Mouse (Mus musculus) limb, embryonic 10.5 days (tissue): ENCODE measurements around the gene Fgd6. TPM values are rescaled to one million over a fixed set of nuclear protein-coding genes. Genes with fewer than 3 reads are reported as not detected.

Experiments
- DNase-seq: peaks from one replicate; pipeline ENCODE4 v3.0.0-alpha.2; 2017; ENCODE audit warnings: low spot score
- H3K27ac ChIP-seq: fragments of 300-500 bp; sonication (generic); 2 replicates; pipeline ENCODE4 v1.5.1; 2016; ENCODE audit warnings: mild to moderate bottlenecking
- H3K27me3 ChIP-seq: fragments of 300-500 bp; sonication (generic); 2 replicates; pipeline ENCODE4 v1.6.1; 2016; ENCODE audit warnings: low read depth, mild to moderate bottlenecking; ENCODE audit not compliant: poor library complexity, severe bottlenecking
- H3K36me3 ChIP-seq: fragments of 300-500 bp; sonication (generic); 2 replicates; pipeline ENCODE4 v1.6.1; 2016; ENCODE audit warnings: mild to moderate bottlenecking, moderate library complexity
- H3K4me1 ChIP-seq: fragments of 300-500 bp; sonication (generic); 2 replicates; pipeline ENCODE4 v1.6.1; 2016
- H3K4me3 ChIP-seq: fragments of 300-500 bp; sonication (generic); 2 replicates; pipeline ENCODE4 v1.5.1; 2016; ENCODE audit warnings: mild to moderate bottlenecking, moderate library complexity
- H3K9me3 ChIP-seq: fragments of 300-500 bp; sonication (generic); replicated peaks from 2 replicates; pipeline ENCODE4 v1.6.1; 2016; ENCODE audit warnings: mild to moderate bottlenecking
- WGBS: fragments of 180-500 bp; shearing (Covaris S2); methylation state at CpG from one replicate; pipeline ENCODE4 v1.1.7; 2016; 5-methylcytosine and 5-hydroxymethylcytosine counted together
- polyA plus RNA-seq: library from polyadenylated mRNA; unstranded; fragments of >200 nt; fragmentation: Nextera tagmentation; extraction: Ambion mirVana; gene quantifications from 2 replicates; pipeline ENCODE4 v1.2.1, GENCODE M21; 2016

Fgd6 gene
- polyA plus RNA-seq, 1 experiment from 2014 or later, result 4.5 TPM

DNA sequence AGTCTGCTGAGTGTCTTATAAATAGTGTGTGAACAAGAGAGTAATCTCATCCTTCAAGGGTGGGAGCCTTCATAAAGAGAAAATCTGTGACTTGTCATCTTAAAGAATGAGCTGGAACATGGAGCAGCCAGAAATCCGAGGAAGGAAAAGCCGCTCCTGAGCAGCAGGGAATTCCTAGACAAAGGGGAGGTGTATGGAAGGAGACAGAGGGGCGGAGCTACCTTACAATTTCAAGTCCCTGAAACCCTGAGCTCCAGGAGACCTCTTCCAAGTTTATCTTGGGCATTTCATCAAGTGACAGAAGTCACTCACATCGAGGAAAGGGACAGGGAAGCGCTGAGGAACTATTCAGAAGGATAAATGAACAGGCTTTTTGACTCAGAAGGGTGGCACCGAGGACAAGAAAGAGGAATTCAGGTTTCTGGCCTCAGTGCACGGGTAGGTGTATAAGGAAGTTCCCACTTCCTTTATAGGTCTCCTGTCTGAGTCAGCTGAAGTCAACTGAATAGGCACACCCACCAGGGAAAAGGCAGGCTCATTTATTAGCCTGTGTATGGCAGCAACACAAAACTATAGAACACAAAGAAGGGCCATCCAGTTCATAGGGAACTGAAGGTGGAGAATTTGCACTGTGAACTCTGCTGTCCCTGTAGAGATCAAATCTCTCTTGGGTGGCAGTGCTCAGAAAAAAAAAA is 46.4 kb downstream of the Fgd6 start:
- Histone ChIP-seq H3K27ac (no peak overlapping the region; the same call in 1 of the 2 replicates), H3K4me3 (no peak overlapping the region), H3K27me3 (no peaks in the 10 kb centered on the region), H3K9me3 (no peaks in the 10 kb centered on the region), H3K36me3 (no peaks in the 10 kb centered on the region), H3K4me1 (peaks cover 12% of the 10 kb centered on the region)
- 65% methylated on average over 7 of the region's 7 CpGs for WGBS
- no peak for DNase-seq

DNA sequence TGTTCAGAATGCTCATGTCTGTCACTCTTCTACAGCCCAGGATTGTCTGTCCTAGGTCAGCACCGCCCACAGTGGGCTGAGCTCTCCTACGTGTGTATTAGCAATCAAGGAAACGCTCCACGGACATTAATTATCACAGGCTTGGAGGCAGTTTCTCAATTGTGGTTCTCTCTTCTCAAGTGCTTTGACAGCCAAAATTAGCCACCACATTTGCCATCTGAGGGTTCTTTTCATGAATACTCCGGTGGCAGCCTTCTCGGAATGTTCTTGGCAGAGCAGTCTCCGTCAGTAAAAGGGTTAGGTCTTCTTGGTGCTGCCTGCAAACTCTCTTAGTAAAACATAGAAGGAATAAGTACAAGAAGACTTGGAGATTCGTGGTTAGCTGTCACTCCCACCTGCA is 50.5 kb downstream of the Fgd6 start:
- H3K4me3 ChIP-seq, result no peak overlapping the region
- H3K27ac ChIP-seq, result no peak overlapping the region
- peaks cover 5% of the 10 kb centered on the region; the same call in 1 of the 2 replicates for H3K4me1 ChIP-seq
- peaks cover 12% of the 10 kb centered on the region for H3K36me3 ChIP-seq
- 91% methylated on average over 8 of the region's 8 CpGs for WGBS
- no peaks in the 10 kb centered on the region for H3K9me3 ChIP-seq
- no peak for DNase-seq
- H3K27me3 ChIP-seq, result no peaks in the 10 kb centered on the region

DNA sequence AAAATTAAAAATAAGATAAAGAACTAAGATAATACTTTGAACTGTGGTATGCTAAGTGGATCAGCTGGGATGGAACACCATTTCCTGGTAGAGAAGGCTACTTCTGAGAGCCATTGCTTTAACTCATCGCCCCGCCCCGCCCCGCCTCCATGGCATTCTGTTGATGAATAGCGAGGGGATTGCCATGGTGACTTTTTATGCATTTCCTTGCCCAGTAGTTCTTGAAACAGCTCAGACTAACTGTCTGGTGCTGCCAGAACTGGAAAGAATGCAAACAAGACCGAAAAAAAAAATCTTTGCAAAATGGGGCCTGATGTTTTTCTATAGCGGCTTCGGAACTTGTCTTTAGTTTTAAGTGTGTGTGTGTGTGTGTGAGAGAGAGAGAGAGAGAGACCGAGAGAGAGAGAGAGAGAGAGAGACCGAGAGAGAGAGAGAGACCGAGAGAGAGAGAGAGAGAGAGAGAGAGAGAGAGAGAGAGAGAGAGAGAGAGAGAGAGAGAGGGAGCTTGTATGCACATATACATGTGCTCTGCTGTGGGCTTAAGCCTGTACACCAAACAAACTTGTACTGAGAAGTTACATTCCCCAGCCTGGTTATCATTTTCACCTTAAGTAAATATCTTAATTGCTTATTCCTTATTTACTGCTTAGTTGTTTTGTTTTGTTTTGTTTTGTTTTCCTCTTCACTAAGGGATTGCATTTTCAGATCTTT is 51.7 kb downstream of the Fgd6 start:
- no peak for DNase-seq
- 84% methylated on average over 9 of the region's 11 CpGs for WGBS
- H3K27ac ChIP-seq, result no peak overlapping the region
- H3K36me3 ChIP-seq, result peaks cover 24% of the 10 kb centered on the region
- H3K27me3 ChIP-seq, result no peaks in the 10 kb centered on the region
- no peaks in the 10 kb centered on the region for H3K4me1 ChIP-seq
- no peaks in the 10 kb centered on the region for H3K9me3 ChIP-seq
- H3K4me3 ChIP-seq, result no peak overlapping the region

DNA sequence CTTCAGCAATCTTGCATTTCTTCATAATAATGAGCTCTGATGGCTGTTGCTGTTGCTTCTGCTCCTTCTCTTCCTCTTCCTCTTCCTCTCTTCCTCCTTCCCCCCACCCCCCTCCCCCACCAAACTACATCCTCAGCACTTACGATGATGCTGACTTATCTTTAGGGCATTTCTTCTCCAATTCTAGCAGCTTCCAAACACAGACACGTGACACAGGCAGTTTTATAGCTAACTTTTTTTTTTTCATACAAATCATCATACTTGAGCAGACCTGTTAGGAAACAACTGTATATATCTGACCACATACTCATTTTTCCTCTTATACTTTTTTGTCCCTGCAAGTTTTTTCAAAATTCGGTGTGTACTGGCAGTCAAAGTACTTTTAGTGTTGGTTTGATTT is 54.2 kb downstream of the Fgd6 start:
- H3K4me1 ChIP-seq, result no peaks in the 10 kb centered on the region
- peaks cover 25% of the 10 kb centered on the region for H3K36me3 ChIP-seq
- WGBS, result 89% methylated on average over 3 of the region's 3 CpGs
- H3K27ac ChIP-seq, result no peak overlapping the region
- H3K9me3 ChIP-seq, result no peaks in the 10 kb centered on the region
- H3K4me3 ChIP-seq, result no peak overlapping the region
- no peak for DNase-seq
- H3K27me3 ChIP-seq, result no peaks in the 10 kb centered on the region

DNA sequence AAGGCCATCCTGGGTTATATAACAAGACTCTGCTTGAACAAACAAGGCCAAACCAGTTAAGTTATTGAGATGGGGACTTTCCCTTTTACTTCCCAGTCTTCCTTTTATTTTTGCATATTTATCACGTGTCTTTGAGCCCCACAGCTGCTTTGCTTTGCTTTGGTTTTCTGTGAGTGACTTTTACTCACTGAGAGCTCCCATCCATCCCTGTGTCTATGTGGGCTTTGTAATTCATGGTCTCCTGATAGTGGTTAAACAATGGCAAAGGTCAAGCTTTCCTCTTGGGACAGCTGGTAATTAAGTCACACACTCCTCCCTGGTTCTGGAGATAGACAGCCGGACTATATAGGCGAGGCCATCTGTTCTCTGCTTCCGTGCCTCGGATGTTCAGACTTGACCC is 57.7 kb downstream of the Fgd6 start:
- H3K4me1 ChIP-seq, result 0 out of 2 replicates have a peak, but pooled peaks cover 5% of the 10 kb centered on the region
- WGBS, result 65% methylated on average over 5 of the region's 5 CpGs
- H3K9me3 ChIP-seq, result no peaks in the 10 kb centered on the region
- no peak for DNase-seq
- peaks cover 25% of the 10 kb centered on the region for H3K36me3 ChIP-seq
- no peaks in the 10 kb centered on the region for H3K27me3 ChIP-seq
- H3K27ac ChIP-seq, result no peak overlapping the region
- H3K4me3 ChIP-seq, result no peak overlapping the region

DNA sequence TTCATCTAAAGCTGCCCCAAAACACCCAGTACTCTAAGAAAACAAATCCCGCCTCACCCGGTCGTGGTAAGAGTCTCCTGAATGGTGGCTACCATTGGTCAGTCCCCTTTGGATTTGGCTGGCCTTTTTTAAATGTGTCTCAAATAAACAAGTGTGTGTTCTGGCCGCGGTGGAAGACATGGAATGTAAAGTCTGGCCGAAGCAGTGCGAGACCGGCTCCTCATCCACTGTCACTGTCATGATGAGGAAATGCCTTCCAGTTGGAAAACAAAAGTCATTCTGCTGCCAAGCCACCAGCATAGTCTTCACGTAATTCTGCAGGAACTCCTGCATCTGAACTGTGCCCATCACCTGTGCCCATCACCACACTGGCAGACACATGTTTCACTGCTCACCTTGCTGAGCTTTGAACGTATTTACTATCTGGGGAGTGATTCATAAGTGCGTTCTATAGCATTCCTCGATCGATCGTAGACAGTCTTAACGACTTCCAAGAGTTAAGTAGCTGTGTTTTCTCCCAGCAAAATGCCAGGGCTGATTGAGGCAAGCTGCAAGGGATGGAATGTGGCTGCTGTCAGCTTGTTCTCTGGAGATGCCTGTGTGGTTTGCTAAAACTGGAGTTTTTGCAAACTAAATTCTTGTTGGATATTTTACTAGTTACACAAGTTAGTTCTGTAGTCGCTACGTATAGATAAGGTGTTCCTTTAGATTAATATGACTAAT is 60.1 kb downstream of the Fgd6 start:
- Histone ChIP-seq H3K27ac (no peak overlapping the region), H3K9me3 (no peaks in the 10 kb centered on the region), H3K36me3 (peaks cover 23% of the 10 kb centered on the region), H3K4me1 (0 out of 2 replicates have a peak, but pooled peaks cover 5% of the 10 kb centered on the region), H3K27me3 (no peaks in the 10 kb centered on the region), H3K4me3 (no peak overlapping the region)
- DNase-seq, result no peak
- 86% methylated on average over 17 of the region's 17 CpGs for WGBS

DNA sequence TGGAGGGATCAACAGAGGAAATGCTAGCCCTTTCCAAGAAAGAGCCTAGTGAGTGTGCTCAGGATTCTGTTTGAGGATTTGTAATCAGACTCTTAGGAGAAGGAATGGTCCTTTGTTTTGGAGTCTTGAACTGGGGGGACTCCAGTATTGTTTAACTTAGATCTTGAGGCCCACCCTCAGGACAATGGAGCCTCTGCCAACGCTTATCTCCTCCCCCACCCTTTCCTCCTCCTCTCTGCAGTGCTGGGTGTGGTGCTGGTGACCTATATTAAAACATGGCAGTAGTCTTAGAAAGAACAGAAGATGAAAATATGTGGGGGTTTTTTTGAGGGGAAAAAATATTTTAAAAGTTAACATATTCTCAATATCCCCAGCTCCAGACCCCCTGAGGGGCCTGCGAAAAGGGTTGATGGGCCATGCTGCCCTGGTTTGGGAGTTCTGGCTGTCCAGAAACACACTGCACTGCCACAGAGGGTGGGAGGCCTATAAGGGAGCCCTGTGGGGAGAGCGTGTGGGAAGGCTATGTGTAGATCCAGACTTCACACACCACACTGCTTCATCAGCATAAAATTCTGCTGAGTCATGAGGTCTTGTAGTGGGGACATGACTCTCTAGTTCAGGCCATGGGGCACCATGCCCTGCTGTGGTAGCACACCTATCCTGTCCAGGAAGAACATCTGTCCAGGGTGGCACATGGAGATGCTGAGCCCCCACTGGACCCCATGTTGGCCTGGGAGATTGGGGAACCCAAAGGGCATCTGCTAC is 61.5 kb downstream of the Fgd6 start:
- Histone ChIP-seq H3K36me3 (peaks cover 11% of the 10 kb centered on the region), H3K27ac (no peak overlapping the region), H3K9me3 (no peaks in the 10 kb centered on the region), H3K27me3 (no peaks in the 10 kb centered on the region), H3K4me1 (0 out of 2 replicates have a peak, but pooled peaks cover 5% of the 10 kb centered on the region), H3K4me3 (no peak overlapping the region)
- 93% methylated on average over 3 of the region's 3 CpGs for WGBS
- DNase-seq, result no peak

DNA sequence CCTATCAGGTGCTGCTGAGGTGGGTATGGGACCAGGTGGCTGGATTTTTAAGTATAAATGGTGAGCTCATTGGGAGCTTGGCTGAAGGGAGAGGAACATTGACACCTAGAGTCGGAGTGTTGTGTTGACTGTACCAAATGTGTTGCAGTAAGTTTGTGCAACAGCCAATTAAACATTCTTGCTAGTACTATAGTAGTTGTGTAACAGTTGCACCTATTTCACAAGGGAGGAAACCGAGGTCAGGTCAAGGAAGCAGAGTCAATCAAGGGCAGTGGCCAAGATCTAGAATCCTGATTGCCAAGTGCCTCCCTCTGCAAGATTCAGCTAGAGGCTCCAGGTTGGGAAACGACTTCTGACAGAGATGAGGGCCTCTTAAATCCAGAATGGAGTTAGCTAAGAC is 62.3 kb downstream of the Fgd6 start:
- DNase-seq, result no peak
- Histone ChIP-seq H3K27ac (no peak overlapping the region), H3K9me3 (no peaks in the 10 kb centered on the region), H3K36me3 (peaks cover 14% of the 10 kb centered on the region; the same call in 1 of the 2 replicates), H3K4me1 (0 out of 2 replicates have a peak, but pooled peaks cover 5% of the 10 kb centered on the region), H3K27me3 (no peaks in the 10 kb centered on the region), H3K4me3 (no peak overlapping the region)
- WGBS, result 94% methylated on average over 3 of the region's 3 CpGs

DNA sequence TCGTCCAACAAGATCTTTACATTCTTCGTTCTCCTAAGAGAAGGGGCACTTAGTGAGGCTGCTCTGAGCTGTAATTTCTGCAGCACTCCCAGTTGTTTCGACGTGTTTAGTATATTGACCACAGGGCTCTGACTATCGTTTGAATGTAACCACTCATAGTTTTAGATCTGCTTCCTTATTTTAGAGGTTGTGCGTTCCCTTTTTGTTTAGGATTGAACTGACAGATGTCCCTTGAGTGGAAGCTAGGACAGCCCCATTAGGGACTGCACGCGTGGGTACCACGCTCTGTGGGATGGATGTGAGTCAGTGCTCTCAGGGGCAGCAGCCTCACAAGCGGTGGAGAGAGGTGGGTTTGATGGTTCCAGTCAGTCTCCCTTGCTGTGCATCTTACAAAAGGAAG is 69.7 kb downstream of the Fgd6 start:
- WGBS, result 94% methylated on average over 10 of the region's 10 CpGs
- no peak for DNase-seq

DNA sequence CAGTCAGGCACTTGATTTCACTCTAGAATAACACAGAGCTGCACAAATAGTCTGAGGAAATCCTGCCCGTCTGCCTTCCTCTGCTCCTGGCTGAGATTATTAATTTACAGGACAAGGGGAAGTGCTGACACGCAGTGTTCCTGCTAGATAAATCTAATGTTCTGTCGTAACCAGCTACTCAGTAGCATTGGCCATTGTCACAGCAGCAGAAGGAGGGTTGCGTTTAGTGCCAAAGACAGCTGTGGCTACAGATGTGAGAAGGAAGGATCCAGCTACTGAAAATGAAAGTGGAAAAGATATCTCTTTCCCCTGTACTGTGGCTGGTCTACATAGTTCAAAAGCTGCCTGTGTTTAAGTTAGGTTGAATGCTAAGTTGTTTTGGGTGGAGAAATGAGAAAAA is 71.4 kb downstream of the Fgd6 start:
- no peaks in the 10 kb centered on the region for H3K9me3 ChIP-seq
- peaks cover 28% of the 10 kb centered on the region for H3K4me1 ChIP-seq
- H3K27ac ChIP-seq, result no peak overlapping the region
- H3K27me3 ChIP-seq, result no peaks in the 10 kb centered on the region
- DNase-seq, result no peak
- WGBS, result 83% methylated on average over 4 of the region's 4 CpGs
- no peak overlapping the region for H3K4me3 ChIP-seq
- peaks cover 28% of the 10 kb centered on the region for H3K36me3 ChIP-seq

More for the DNA sequence above, 69.7 kb downstream of the Fgd6 start:
- Histone ChIP-seq H3K36me3 (peaks cover 28% of the 10 kb centered on the region), H3K27ac (no peak overlapping the region), H3K9me3 (no peaks in the 10 kb centered on the region), H3K27me3 (no peaks in the 10 kb centered on the region), H3K4me3 (no peak overlapping the region), H3K4me1 (peaks cover 12% of the 10 kb centered on the region)

DNA sequence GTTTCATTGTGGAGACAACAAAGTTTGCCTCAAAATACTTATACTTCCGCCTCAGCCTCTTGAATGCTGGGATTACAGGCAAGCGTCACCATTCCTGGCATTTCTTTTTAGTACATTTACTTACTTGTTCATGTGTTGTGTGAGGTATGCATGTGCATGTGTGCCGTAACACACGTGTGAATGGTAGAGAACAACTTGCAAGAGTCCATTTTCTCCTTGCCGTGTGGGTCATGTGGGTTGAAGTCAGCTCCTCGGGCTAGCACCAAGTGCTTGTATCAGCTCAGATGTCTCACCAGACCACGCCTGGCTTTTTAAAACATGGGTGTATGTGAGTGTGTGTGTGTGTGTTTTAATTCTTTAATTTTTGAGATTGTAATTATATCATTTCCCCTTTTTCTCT is 71.8 kb downstream of the Fgd6 start:
- Histone ChIP-seq H3K9me3 (no peaks in the 10 kb centered on the region), H3K27me3 (no peaks in the 10 kb centered on the region), H3K36me3 (peaks cover 23% of the 10 kb centered on the region), H3K4me1 (peaks cover 28% of the 10 kb centered on the region), H3K27ac (no peak overlapping the region), H3K4me3 (no peak overlapping the region)
- no peak for DNase-seq
- 90% methylated on average over 7 of the region's 7 CpGs for WGBS

DNA sequence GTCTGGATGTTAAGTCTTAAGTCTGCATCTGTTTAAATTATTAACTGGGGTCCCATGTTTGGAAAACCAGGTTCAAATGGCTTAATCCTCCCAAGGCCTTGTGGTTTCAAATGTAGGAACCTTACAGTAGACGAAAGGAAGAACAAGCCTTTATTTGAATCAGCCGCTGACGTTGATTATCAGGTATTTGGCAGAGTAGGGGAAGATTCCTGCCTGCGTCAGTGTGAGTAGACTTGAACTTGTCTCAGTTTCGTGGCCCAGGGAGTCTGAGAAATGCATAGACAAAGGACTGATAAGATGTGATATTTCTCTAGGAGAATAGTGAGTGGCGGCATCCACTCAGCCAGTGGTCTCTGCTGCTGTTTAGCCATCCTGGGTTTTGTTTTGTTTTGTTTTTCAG is 73.0 kb downstream of the Fgd6 start:
- Histone ChIP-seq H3K36me3 (peaks cover 17% of the 10 kb centered on the region), H3K27me3 (no peaks in the 10 kb centered on the region), H3K27ac (no peak overlapping the region), H3K4me1 (peaks cover 28% of the 10 kb centered on the region), H3K9me3 (no peaks in the 10 kb centered on the region), H3K4me3 (no peak overlapping the region)
- DNase-seq, result no peak
- WGBS, result 96% methylated on average over 6 of the region's 6 CpGs
